Mouse (Mus musculus): ENCODE data around the gene Ccn5.

GRCm38 (mm10) chr2:163813077-163813476 lies 7.6 kb upstream of the Ccn5 start:
- no peak for TF ChIP-seq POLR2A (IDR thresholded peaks at IDR 0.05; ENCODE audit: borderline replicate concordance, low read depth, low read length)
- TF ChIP-seq CTCF (IDR thresholded peaks at IDR 0.05; ENCODE audit: low read depth, low read length) = no peak
